Mouse (Mus musculus): ENCODE results near the gene 1700001L19Rik. TPM values are rescaled to one million over a fixed set of nuclear protein-coding genes. Genes with fewer than 3 reads are reported as not detected.
"Not testable (repeated sequence)": the region's sequence is repeated elsewhere in the genome, so short reads cannot be mapped to it uniquely, and the experiment has no call there.

1700001L19Rik gene
- polyA plus RNA-seq (2015; fragmentation: Nextera tagmentation; extraction: Ambion mirVana), result 0.35 and 0.49 TPM in 2 replicates

- peak within 1 kb of the TSS; percentile 23 for H3K4me3 ChIP-seq (ENCODE audit: low read length)
- H3K4me2 ChIP-seq (replicated peaks; ENCODE audit: low read depth, low read length), result peak within 1 kb of the TSS; percentile 51
Measured at GRCm38 (mm10) chr13:68597199-68597598, at the start of gene 1700001L19Rik. Gene 1700001L19Rik, plus strand, starts transcription at chr13:68597421.

GRCm38 (mm10) chr13:68553391-68553790 lies 43.8 kb upstream of the 1700001L19Rik start:
- not testable (repeated sequence) for H3K27me3 ChIP-seq (ENCODE audit: insufficient read depth, low read length); H3K9ac ChIP-seq (replicated peaks; ENCODE audit: low read length); H3K36me3 ChIP-seq (ENCODE audit: insufficient read depth, low read length); H3K4me2 ChIP-seq (replicated peaks; ENCODE audit: low read depth, low read length); H3K4me1 ChIP-seq (ENCODE audit: insufficient read depth, low read length); H3K4me3 ChIP-seq (ENCODE audit: low read length); H3K27ac ChIP-seq (ENCODE audit: low read length); H3K9me3 ChIP-seq (ENCODE audit: low read length)
- ATAC-seq (ENCODE audit: low FRiP score, low TSS enrichment), result peak; percentile 42; the same call in 1 of the 2 replicates
- 20% methylated on average over 4 of the region's 6 CpGs for WGBS

More at GRCm38 (mm10) chr13:68597199-68597598, at the start of gene 1700001L19Rik:
- H3K27ac ChIP-seq (ENCODE audit: low read length), result no peak within 1 kb of the TSS
- H3K36me3 ChIP-seq (ENCODE audit: insufficient read depth, low read length), result peaks cover 18% of the 10 kb centered on the region
- no peak within 1 kb of the TSS for H3K9ac ChIP-seq (replicated peaks; ENCODE audit: low read length)
- H3K4me1 ChIP-seq (ENCODE audit: insufficient read depth, low read length), result no peaks in the 10 kb centered on the region
- ATAC-seq (ENCODE audit: low FRiP score, low TSS enrichment), result no peak
- WGBS, result 10% methylated on average over 10 of the region's 10 CpGs
- H3K27me3 ChIP-seq (ENCODE audit: insufficient read depth, low read length), result no peaks in the 10 kb centered on the region
- no peaks in the 10 kb centered on the region for H3K9me3 ChIP-seq (ENCODE audit: low read length)

GRCm38 (mm10) chr13:68568110-68568509 lies 29.1 kb upstream of the 1700001L19Rik start:
- no peak for ATAC-seq (ENCODE audit: low FRiP score, low TSS enrichment)
- peaks cover 11% of the 10 kb centered on the region for H3K4me1 ChIP-seq (ENCODE audit: insufficient read depth, low read length)
- H3K9ac ChIP-seq (replicated peaks; ENCODE audit: low read length), result no peak overlapping the region
- H3K36me3 ChIP-seq (ENCODE audit: insufficient read depth, low read length), result peaks cover 69% of the 10 kb centered on the region
- no peak overlapping the region for H3K4me3 ChIP-seq (ENCODE audit: low read length)
- H3K27me3 ChIP-seq (ENCODE audit: insufficient read depth, low read length), result no peaks in the 10 kb centered on the region
- H3K27ac ChIP-seq (ENCODE audit: low read length), result no peak overlapping the region
- 97% methylated on average over 9 of the region's 9 CpGs for WGBS
- H3K9me3 ChIP-seq (ENCODE audit: low read length), result no peaks in the 10 kb centered on the region
- no peak overlapping the region for H3K4me2 ChIP-seq (replicated peaks; ENCODE audit: low read depth, low read length)

GRCm38 (mm10) chr13:68568548-68568947 lies 28.7 kb upstream of the 1700001L19Rik start:
- Histone ChIP-seq H3K27me3 (ENCODE audit: insufficient read depth, low read length) (no peaks in the 10 kb centered on the region), H3K4me3 (ENCODE audit: low read length) (no peak overlapping the region), H3K9me3 (ENCODE audit: low read length) (no peaks in the 10 kb centered on the region), H3K9ac (replicated peaks; ENCODE audit: low read length) (no peak overlapping the region), H3K4me2 (replicated peaks; ENCODE audit: low read depth, low read length) (no peak overlapping the region), H3K27ac (ENCODE audit: low read length) (no peak overlapping the region), H3K36me3 (ENCODE audit: insufficient read depth, low read length) (peaks cover 64% of the 10 kb centered on the region), H3K4me1 (ENCODE audit: insufficient read depth, low read length) (peaks cover 15% of the 10 kb centered on the region)
- WGBS, result 95% methylated on average over 11 of the region's 11 CpGs
- no peak for ATAC-seq (ENCODE audit: low FRiP score, low TSS enrichment)

- Histone ChIP-seq H3K9me3 (ENCODE audit: low read length) (no peaks in the 10 kb centered on the region), H3K27ac (ENCODE audit: low read length) (no peak overlapping the region), H3K4me3 (ENCODE audit: low read length) (no peak overlapping the region), H3K9ac (replicated peaks; ENCODE audit: low read length) (no peak overlapping the region), H3K4me1 (ENCODE audit: insufficient read depth, low read length) (peaks cover 23% of the 10 kb centered on the region), H3K27me3 (ENCODE audit: insufficient read depth, low read length) (no peaks in the 10 kb centered on the region), H3K36me3 (ENCODE audit: insufficient read depth, low read length) (peaks cover 59% of the 10 kb centered on the region), H3K4me2 (replicated peaks; ENCODE audit: low read depth, low read length) (no peak overlapping the region)
- WGBS, result 68% methylated on average over 17 of the region's 17 CpGs
- 0 out of 2 replicates have a peak, but pooled peaks have one; percentile 46 for ATAC-seq (ENCODE audit: low FRiP score, low TSS enrichment)
Measured at GRCm38 (mm10) chr13:68569589-68570336, 27.5 kb upstream of the 1700001L19Rik start.

- Histone ChIP-seq H3K9ac (replicated peaks; ENCODE audit: low read length) (no peak overlapping the region), H3K4me2 (replicated peaks; ENCODE audit: low read depth, low read length) (no peak overlapping the region), H3K36me3 (ENCODE audit: insufficient read depth, low read length) (peaks cover 58% of the 10 kb centered on the region), H3K4me3 (ENCODE audit: low read length) (no peak overlapping the region), H3K4me1 (ENCODE audit: insufficient read depth, low read length) (peaks cover 23% of the 10 kb centered on the region), H3K27ac (ENCODE audit: low read length) (peak overlapping the region; percentile 90), H3K9me3 (ENCODE audit: low read length) (no peaks in the 10 kb centered on the region), H3K27me3 (ENCODE audit: insufficient read depth, low read length) (no peaks in the 10 kb centered on the region)
- WGBS, result 63% methylated on average over 19 of the region's 19 CpGs
- no peak for ATAC-seq (ENCODE audit: low FRiP score, low TSS enrichment)
Measured at GRCm38 (mm10) chr13:68572247-68572646, 25.0 kb upstream of the 1700001L19Rik start.

GRCm38 (mm10) chr13:68572966-68573913 lies 24.0 kb upstream of the 1700001L19Rik start:
- no peaks in the 10 kb centered on the region for H3K9me3 ChIP-seq (ENCODE audit: low read length)
- ATAC-seq (ENCODE audit: low FRiP score, low TSS enrichment), result peak; percentile 90
- 35% methylated on average over 10 of the region's 10 CpGs for WGBS
- H3K36me3 ChIP-seq (ENCODE audit: insufficient read depth, low read length), result peaks cover 57% of the 10 kb centered on the region
- H3K4me2 ChIP-seq (replicated peaks; ENCODE audit: low read depth, low read length), result no peak overlapping the region
- H3K4me3 ChIP-seq (ENCODE audit: low read length), result no peak overlapping the region
- peak overlapping the region; percentile 50; the same call in 1 of the 2 replicates for H3K9ac ChIP-seq (replicated peaks; ENCODE audit: low read length)
- H3K4me1 ChIP-seq (ENCODE audit: insufficient read depth, low read length), result peaks cover 23% of the 10 kb centered on the region
- H3K27me3 ChIP-seq (ENCODE audit: insufficient read depth, low read length), result no peaks in the 10 kb centered on the region
- peak overlapping the region; percentile 90 for H3K27ac ChIP-seq (ENCODE audit: low read length)

- Histone ChIP-seq H3K4me2 (replicated peaks; ENCODE audit: low read depth, low read length) (no peak overlapping the region), H3K4me1 (ENCODE audit: insufficient read depth, low read length) (peaks cover 23% of the 10 kb centered on the region), H3K27me3 (ENCODE audit: insufficient read depth, low read length) (no peaks in the 10 kb centered on the region), H3K9me3 (ENCODE audit: low read length) (no peaks in the 10 kb centered on the region), H3K27ac (ENCODE audit: low read length) (no peak overlapping the region), H3K9ac (replicated peaks; ENCODE audit: low read length) (no peak overlapping the region), H3K36me3 (ENCODE audit: insufficient read depth, low read length) (peaks cover 57% of the 10 kb centered on the region), H3K4me3 (ENCODE audit: low read length) (no peak overlapping the region)
- WGBS, result 77% methylated on average over 4 of the region's 4 CpGs
- ATAC-seq (ENCODE audit: low FRiP score, low TSS enrichment), result no peak
Measured at GRCm38 (mm10) chr13:68574398-68574797, 22.8 kb upstream of the 1700001L19Rik start.

- no peak for ATAC-seq (ENCODE audit: low FRiP score, low TSS enrichment)
- H3K36me3 ChIP-seq (ENCODE audit: insufficient read depth, low read length), result peaks cover 38% of the 10 kb centered on the region
- H3K4me2 ChIP-seq (replicated peaks; ENCODE audit: low read depth, low read length), result no peak overlapping the region
- H3K27me3 ChIP-seq (ENCODE audit: insufficient read depth, low read length), result no peaks in the 10 kb centered on the region
- H3K9ac ChIP-seq (replicated peaks; ENCODE audit: low read length), result no peak overlapping the region
- no peak overlapping the region for H3K4me3 ChIP-seq (ENCODE audit: low read length)
- no peak overlapping the region for H3K27ac ChIP-seq (ENCODE audit: low read length)
- peaks cover 27% of the 10 kb centered on the region for H3K4me1 ChIP-seq (ENCODE audit: insufficient read depth, low read length)
- no peaks in the 10 kb centered on the region for H3K9me3 ChIP-seq (ENCODE audit: low read length)
- 89% methylated on average over 7 of the region's 7 CpGs for WGBS
Measured at GRCm38 (mm10) chr13:68577945-68578344, 19.3 kb upstream of the 1700001L19Rik start.
